Mouse (Mus musculus): ENCODE measurements at regions not wholly inside any gene's neighbourhood (a gene's known extent, or its start where the extent isn't known, plus 50 kb on each side); places are given as distances from the start of the nearest gene placed in this dataset.
A peak's percentile ranks its signal among the peaks of the same experiment; 100 is the strongest.

DNA sequence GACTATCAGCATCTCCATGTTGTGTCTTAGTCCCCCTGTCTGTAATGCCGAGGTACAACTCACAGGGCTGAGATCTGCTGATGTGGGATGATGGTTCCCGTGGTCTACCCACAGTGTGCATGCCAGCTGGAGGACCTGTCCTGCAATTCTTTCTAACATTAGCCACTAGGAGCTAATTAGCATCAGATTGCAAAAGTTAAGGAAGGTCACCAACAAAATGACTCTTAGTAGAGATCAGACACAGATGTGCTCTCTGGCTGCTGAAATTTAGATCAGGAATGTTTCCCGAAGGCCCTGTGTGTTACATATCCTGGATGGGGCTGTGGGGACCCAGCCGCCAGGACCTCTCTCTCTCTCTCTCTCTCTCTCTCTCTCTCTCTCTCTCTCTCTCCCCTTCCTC is 218.8 kb upstream of the 4931429L15Rik start:
- DNase-seq (ENCODE audit: low spot score in 2 of 2), result no peak

DNA sequence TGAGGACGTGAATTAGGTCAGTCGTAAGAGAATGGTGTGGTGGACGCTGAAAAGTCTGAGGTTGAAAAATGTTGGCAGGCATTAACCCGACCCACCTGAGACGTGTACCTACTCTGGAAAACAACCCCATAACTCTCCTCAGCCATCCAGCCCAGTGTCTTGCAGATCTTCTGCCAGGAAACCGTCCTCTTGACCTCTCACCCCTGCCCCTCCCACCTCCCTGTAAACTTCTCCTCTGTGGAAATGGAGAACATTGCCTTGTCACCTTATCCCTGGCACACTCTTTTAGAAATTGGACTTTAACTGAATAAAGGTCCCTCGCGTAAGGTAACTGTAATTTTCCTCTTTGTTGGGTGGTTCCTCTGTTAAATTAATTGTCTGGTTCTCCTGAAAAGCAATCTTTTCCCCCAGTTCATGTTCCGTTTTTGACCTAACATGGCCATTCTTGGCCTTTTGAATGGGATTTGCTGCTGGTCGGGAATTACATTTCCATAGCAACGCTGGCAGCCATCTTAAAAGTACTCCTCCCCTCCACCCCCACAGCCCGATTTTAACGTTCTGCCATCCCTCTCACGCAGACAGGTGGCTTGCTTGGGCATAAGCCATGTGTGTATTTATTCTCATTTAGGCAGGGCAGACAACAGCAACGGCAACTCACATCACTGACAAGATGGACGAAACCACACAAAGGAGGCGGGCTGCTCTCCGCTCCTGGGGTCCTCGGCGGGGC is 196.8 kb upstream of the 4931429L15Rik start:
- DNase-seq (ENCODE audit: low spot score in 2 of 2), result no peak

DNA sequence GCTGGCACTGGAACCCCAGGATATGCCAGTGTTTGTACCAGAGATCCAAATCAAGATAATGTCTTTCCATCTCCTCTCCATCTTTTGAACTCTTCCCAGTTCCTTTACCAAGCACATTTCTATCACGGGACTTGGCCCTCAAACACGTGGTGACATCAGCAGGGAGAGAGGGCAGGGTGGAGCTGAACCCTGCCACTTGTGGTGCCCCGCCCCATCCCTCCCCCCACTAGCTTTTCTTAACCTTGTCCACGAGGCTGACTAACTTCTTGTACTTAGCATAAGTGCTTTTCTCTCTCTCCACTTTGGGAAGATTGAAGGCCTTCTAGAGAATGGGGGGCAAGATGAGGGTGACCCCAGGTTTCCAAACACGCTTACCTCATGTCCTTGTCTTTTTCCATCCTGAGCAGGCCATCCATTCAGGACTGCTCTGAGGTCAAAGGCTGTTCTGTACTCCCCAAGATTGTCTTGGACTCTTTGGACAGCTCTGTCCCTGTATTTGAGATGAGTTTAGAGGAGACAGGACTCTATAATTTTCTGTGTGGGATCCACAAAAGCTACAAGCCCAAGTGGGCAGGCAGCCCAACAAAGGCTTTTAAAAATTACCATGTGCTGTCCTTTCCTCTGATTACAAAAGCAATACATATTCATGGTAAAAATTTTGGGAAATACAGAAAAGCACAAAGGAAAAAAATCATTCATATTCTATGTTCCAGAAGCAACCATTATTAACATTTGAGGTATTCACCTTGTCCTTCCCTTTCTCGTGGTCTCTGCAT is 192.7 kb upstream of the 4931429L15Rik start:
- peak in 1 of 2 experiments; percentile 8 for DNase-seq (ENCODE audit: low spot score in 2 of 2)

DNA sequence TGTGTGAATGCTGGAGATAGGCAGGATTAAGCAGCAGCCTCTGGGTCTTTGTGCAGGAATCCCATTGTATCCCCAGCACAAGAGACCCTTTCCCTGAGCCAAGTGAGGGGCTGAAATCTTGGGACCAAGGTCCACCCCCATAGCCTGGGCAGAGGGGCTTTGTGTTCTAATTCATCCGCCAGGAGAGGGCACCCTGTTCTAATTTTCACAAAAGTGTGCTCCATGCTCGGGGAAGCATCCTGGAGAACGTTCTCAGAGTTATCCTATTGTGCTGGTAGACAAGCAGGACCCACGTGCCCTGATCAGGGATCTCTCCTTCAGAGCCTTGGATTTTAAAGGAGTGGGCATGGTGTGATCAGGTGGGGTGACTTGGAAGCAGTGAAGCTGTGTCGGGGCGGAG is 191.5 kb upstream of the 4931429L15Rik start:
- DNase-seq (ENCODE audit: low spot score in 2 of 2), result peak; percentile 7 to 9

DNA sequence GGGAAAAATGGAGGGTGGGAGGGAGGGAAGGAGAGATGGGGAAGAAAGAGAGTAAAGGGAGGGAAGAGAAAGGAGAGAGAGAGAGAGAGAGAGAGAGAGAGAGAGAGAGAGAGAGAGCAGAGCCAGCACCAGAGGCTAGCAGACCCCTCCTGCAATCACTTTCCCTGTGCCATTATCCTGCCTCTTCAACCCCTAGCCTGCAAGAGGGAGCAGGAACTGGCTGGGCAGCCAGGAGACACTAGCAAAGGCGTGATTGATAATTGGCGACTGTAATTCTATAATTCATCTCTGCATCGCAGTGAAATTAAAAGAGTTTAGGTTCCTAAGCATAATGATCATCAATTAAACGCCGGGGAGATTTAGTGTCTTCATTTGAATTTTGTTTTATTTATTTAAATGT is 190.1 kb upstream of the 4931429L15Rik start:
- DNase-seq (ENCODE audit: low spot score in 2 of 2), result no peak

DNA sequence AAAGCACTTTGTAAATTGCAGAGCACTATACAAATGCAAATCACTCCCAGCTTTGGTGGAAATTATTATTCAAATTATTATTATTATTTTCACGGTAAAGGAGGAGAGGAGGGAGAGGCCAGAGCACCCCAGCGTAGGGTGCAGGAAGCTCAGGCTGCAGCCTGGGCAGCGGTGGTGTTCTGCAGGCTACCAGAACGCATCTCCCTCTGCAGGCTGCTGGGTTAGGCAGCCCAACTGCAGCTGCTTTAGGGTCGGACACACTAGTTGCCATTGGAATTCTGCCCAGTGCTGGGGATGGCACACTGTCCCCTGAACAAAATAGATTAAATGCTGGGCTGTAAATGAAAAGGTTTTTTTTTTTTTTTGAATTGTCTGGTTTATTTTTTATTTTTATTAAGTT is 189.7 kb upstream of the 4931429L15Rik start:
- no peak for DNase-seq (ENCODE audit: low spot score in 2 of 2)

DNA sequence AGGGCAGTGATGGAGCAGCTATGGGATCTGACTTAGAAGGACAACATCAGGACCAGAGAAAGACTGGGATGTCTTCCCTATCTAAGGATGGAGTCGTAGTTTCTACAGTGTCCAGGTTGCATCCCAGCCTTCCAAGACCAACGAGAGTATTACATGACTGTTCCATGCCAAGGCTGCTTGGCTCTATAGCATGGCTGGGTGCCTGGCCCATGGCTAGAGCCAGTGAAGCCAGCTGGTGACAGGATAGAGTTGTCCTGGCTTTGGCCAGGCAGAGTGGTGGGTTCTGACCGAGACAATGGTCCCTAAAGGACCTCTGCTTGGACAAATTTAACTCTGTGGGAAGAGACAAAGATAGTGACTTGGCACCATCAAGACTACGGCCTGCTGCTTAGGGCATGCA is 187.2 kb upstream of the 4931429L15Rik start:
- no peak for DNase-seq (ENCODE audit: low spot score in 2 of 2)

DNA sequence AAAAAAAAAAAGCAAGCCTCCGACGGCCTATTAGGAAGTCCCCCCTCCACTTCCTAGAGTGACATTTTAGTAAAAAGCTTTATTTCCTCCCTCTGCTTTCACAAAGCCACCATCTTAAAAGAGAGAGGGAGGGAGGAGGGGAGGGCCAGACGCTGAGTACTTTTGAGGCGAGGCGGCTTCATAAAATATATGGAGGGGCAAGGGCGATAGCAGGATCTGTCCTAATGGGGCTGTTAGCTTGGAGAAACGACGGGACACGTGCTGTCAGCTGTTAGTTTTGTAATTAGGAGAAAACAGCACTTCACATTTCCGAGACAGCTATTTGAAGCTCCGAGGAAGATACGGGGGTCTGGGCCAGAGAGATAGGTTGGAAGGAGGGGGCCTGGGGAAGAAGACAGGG is 184.8 kb upstream of the 4931429L15Rik start:
- no peak for DNase-seq (ENCODE audit: low spot score in 2 of 2)

DNA sequence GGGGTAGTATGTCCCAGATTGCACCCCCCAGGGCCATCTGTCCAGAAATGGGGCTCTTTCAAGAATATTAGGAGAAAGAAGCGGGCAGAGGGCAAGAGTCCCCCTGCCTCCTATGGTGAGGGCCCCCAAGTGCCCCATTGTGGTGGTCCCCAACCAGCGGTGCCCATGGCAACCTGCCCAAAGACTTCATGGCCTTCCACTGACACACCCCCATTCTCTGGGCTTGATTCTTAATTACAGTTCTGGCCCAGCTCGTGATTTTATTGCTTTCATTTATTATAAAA is 184.3 kb upstream of the 4931429L15Rik start:
- DNase-seq (ENCODE audit: low spot score in 2 of 2), result no peak

DNA sequence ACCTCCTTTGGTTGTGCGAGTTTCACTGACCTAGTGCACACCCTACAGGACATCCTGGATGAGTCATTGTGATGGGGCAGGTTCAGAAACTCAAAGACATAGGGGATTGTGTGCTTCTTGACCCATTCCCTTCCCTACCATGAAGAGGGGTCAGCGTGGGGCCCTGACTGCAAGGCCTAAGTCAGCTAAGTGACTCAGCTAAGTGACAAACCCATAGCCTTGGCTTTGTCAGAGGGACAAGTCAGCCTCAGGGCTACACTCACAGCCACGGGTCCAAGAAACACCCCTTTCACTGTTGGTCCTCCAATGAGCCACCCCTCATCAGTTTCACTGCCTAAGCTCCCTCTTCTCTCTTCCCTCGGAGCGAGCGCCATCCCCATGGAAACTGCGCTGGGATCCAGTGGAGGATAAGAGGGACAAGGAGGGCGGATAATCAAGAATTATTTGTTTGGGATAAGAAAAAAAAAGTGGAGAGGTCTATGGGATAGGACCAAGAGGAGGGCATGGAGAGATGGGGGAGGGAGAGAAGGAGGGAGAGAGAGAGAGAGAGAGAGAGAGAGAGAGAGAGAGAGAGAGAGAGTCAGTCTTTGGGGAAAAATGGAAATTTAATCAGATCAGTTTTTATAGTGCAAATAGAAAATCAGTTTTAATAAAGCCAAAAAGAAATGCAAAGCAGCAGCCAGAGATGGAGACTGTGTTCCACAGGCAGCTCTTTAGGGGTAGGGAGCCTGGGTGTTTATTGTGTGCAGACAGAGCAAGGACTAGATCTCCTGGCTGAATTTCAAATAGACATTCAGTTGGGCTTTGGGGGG is 183.7 kb upstream of the 4931429L15Rik start:
- DNase-seq (ENCODE audit: low spot score in 2 of 2), result no peak

DNA sequence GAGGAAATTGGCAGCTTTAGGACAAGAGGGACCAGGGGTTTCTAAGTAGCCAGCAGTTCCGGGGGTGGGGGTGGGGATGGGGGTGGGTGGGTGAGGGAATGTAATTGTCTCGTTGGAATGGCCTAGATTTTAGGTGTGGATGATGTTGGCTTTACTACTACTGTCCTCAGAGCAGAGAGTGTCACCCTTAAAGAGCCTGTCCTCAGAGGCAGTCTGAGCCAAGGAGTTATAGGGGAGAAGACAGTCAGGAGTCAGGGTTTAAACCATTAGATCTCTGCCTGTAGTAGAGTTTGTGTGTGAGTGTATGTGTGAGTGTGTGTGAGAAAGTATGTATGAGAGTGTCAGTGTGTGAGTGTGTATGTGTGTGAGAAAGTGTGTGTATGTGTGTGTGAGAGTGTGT is 179.6 kb upstream of the 4931429L15Rik start:
- DNase-seq (ENCODE audit: low spot score in 2 of 2), result no peak

DNA sequence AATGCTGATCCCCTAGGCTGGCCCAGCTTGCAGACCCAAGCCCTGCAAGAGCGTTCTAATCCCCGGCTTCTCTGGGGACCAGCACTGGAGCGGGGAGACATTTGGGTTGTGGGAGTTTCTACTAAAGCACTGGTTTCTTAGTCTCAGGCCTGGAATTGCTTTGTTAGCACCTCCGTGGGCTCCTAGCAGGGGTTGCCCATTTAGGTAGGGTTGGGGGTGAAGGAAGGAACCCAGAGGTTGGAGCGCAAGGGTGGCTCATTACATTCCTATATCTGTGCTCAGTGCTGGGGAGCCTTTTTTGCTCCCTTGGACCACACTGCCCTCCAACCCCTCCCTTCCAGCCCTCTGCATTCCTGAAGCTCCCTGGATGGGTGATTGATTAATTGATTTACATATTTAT is 179.1 kb upstream of the 4931429L15Rik start:
- DNase-seq (ENCODE audit: low spot score in 2 of 2), result no peak

DNA sequence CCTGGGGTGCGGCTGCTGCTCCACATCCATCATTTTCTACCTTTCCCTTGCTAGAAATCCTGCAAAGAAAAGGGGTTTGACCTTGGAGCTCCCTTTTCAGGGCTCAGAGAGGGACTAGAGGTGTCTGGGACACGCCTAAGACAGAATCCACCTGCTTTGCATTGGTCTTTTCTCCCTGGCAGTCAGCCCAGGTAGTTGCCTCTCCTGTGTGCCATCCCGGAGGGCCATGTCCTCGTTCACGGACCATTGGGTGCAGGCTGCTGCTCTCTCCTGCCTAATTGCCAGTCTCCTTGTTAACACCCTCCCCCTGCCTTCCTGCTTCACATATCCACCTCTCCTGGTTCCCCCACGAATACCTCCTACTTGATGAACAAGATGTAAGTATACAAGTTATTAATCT is 175.5 kb upstream of the 4931429L15Rik start:
- no peak for DNase-seq (ENCODE audit: low spot score in 2 of 2)

DNA sequence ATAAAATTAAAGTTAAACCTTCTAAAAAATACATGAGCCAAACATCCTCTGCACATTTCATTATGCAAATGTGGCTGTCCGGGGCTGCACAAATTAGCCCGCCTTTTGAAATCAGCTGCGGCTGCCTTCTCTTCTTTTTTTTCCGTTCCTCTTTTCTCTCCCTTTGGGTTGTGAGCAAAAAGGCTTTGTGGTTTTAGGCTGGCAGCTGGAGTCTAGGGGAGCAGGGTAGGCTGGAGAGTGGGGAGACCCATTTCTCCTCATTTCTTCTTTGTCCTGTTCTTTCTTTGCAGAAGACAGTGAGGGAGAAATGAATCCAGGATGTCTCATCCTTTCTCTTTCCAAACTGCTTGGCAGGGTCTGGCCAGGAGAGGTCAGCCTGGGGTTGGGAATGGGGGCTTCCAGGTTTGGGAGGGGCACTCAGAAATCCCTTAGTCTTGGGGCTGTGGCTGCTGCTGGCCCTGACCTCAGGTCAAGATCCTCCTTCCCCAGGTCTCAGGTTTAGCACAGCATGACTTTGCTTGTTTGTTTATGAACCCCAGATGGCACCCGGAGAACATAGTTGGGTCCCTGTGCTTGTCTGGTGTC is 163.2 kb upstream of the 4931429L15Rik start:
- DNase-seq (ENCODE audit: low spot score in 2 of 2), result no peak

DNA sequence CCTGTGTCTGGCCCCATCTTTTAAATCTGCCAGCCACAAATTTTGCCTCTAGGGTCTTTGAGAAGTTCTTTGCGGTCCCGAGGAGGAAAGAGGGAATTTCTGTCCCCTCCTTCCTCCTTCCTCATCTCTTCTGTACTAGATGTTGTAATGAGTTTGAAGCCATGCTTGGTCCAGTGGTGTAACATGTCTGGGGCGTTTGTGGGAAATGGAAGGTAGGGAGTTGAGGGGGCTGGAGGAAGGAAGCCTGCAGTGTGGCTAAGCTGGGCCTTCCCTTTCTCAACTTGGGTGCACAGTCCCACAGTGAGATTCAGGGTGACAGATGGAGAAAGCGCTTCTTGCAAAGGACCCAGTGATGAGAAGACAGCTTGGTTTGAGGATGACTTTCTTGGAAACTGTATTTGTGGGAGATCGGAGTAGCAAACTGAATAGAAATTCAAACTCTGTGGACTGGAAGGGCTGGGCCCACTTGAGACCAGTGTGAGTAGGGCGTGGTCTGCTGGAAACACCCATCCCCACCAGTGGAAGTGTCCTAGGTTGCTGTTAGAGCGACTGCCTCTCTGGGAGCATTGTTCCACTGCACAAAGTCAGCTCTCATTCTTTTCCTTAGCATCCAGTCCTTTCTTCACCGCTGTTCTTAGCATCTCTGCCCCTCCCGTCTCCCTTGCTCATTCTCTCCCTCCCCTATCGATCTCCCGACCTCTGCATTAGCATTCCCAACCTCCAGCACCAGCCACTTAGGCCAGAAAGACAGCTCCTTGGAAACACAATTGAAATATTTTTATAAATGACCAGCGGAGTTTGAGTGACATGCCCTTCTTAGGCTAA is 162.5 kb upstream of the 4931429L15Rik start:
- no peak for DNase-seq (ENCODE audit: low spot score in 2 of 2)

DNA sequence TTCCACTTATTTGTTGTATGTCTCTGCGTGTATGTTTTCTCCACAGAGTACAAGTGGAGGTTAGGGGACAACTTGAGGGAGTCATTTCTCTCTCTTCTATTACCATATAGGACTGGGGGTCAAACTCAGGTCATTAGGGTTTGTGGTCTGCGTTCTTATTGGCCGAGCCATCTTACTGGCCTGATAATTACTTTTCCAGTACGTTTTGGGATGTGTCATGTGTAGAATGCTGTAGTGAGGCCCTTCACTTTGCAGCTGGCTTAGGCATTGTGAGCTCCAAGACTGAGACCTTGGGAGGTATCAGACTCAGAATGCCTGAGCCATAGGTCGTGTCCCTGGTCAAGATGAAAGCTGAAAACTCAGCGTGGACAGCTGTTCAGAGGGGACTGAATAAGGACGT is 161.7 kb upstream of the 4931429L15Rik start:
- DNase-seq (ENCODE audit: low spot score in 2 of 2), result no peak

DNA sequence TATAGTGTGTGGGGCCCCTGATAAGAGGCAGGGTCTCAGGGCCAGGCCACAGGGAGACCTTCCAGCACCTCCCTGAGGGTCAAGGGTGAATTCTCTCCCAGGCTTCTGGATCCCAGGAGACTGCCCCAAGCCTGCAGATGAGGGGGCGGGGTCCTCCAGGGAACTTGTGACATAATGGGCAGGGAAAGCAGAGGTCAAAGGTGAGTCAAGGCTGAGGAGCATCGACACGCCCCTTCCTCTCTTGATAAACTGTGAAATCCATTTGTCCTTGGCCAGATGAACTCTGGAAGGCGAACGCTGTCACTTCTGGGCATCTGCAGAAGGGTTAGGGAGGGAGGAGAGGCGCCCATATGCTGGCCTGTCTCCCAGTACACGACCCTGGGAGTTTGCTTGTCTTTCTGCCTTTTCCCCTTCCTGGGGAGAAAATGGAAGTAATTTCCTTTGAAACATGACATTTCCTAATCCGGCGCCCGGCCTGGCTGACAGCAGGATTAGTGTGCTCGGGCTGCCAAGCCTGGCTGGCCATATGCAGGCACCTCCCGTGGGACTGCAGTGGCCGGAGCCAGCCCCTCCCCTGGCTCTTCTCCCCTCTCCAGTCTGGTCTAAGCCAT is 160.4 kb upstream of the 4931429L15Rik start:
- no peak for DNase-seq (ENCODE audit: low spot score in 2 of 2)

DNA sequence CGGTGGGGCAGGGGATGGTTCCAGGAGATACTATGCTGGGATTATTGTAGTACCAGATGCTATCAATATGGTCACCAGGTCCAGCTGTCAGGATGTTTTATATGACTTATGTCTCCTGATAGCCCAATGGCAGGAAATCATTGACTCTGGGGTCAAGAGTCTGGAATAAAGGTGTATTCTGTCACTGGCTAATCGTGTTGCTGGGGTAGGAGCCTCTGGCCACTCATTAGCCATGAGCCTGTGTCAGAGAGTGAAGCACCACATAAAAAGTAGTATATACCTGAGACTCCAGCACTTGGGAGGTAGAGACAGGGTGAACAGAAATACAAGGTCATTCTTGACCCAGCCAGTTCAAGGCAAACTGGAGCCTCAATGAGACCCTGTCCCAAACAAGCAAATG is 158.8 kb upstream of the 4931429L15Rik start:
- DNase-seq (ENCODE audit: low spot score in 2 of 2), result no peak

DNA sequence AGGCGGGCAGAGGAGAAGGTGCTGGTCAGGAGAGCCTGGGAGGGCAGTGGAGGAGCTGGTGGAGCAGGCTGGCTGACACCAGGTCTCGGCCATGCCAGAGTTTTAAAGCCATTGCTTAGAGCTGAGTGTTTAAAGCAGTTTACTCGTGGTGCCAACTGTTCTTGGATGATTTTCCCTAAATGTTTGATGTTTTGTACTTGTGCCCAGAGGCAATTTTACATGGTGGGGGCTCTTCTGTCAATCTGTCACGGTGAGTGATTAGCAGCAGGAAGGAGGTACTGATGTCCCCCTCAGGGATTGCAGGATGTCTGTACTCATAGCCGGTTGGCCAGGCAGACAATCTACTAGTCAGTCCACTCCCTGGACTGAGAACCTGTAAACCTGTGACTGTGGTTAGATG is 156.7 kb upstream of the 4931429L15Rik start:
- no peak for DNase-seq (ENCODE audit: low spot score in 2 of 2)

DNA sequence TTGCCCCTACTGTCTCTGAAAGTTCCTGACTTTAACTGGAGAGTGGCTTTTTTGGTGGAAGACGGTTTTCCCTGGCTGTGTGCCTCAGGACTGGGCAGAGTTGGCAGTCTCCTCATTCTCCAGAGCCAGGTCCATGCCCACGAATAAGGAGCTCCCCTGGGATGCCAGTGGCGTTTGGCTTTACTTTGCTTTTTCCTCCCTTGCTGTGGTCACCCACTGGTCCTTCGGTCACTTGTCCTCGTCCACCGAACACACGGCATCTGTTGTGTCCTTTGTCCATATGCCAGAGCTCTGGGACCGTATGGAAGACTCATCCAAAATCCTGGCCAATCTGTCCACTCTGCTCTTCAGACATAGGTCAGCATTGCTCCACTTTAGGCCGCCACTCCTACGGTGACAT is 153.9 kb upstream of the 4931429L15Rik start:
- no peak for DNase-seq (ENCODE audit: low spot score in 2 of 2)

DNA sequence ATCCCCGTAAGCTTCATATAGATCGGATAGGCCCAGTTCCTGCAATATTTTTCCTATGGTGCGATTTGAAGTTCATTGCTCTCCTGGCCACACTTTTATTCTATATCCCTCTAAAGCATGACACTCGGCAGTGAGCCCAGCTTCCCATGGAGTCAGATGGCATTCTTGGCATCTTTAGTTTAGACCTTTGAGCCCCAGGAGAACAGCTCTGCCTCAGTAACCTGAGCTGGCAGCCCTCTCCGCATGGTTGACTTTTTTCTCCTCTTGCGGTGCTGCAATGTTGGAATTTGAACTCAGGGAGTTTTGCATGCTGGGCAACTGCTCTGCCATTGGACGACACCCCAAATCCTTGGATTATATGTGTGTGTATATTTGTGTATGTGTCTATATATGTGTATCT is 149.7 kb upstream of the 4931429L15Rik start:
- DNase-seq (ENCODE audit: low spot score in 2 of 2), result no peak

All from frontal cortex, postnatal 36 days (tissue).